Mouse (Mus musculus): ENCODE results near the gene Calr3. TPM values are rescaled to one million over a fixed set of nuclear protein-coding genes. Genes with fewer than 3 reads are reported as not detected.

The Calr3 gene
- 1 to 10 TPM in 1 of 2 experiments, under 1 TPM in 1; 0.74 to 1.1 TPM for total RNA-seq (2021)

GRCm38 (mm10) chr8:72443338-72443993 lies at the start of gene Calr3, which contains the start of gene 1700030K09Rik:
TSS of gene Calr3 (minus strand) at chr8:72443870.
TSS of gene 1700030K09Rik (plus strand) at chr8:72443880.
- intact Hi-C loops (cut with DNase I) = no loop called here
- peak; percentile 98 for DNase-seq

- DNase-seq = no peak
- intact Hi-C loops (cut with DNase I) = loop anchor here (5.0 kb wide), 1 partner anchor 54 kb away; the partner anchor contains the start of gene Med26
Observed at GRCm38 (mm10) chr8:72493381-72493780, 49.7 kb upstream of the Calr3 start.

GRCm38 (mm10) chr8:72492622-72493081 lies 49.0 kb upstream of the Calr3 start:
- DNase-seq = peak; percentile 99
- intact Hi-C loops (cut with DNase I) = loop anchor here (5.0 kb wide), 1 partner anchor 55 kb away; the partner anchor contains the start of gene Med26

- intact Hi-C loops (cut with DNase I) = loop anchor here (5.0 kb wide), 1 partner anchor 55 kb away; the partner anchor contains the start of gene Med26
- DNase-seq = peak; percentile 32
Observed at GRCm38 (mm10) chr8:72491680-72492621, 48.3 kb upstream of the Calr3 start, which contains the start of gene Slc35e1. TSS of gene Slc35e1 (minus strand) at chr8:72492614.

GRCm38 (mm10) chr8:72491017-72491416 lies 47.3 kb upstream of the Calr3 start:
- intact Hi-C loops (cut with DNase I) = loop anchor here (5.0 kb wide), 1 partner anchor 56 kb away; the partner anchor contains the start of gene Med26
- DNase-seq = no peak

GRCm38 (mm10) chr8:72487014-72487413 lies 43.3 kb upstream of the Calr3 start:
- intact Hi-C loops (cut with DNase I) = no loop called here
- DNase-seq = no peak

- no peak for DNase-seq
- intact Hi-C loops (cut with DNase I) = no loop called here
Observed at GRCm38 (mm10) chr8:72485456-72486199, 42.0 kb upstream of the Calr3 start.

- intact Hi-C loops (cut with DNase I) = no loop called here
- peak; percentile 97 for DNase-seq
Observed at GRCm38 (mm10) chr8:72474826-72475546, 31.3 kb upstream of the Calr3 start, which contains the start of gene Cherp. TSS of gene Cherp (minus strand) at chr8:72475226.

- intact Hi-C loops (cut with DNase I) = no loop called here
- DNase-seq = no peak
Observed at GRCm38 (mm10) chr8:72470684-72471083, 27.0 kb upstream of the Calr3 start.

GRCm38 (mm10) chr8:72469984-72470383 lies 26.3 kb upstream of the Calr3 start:
- DNase-seq = no peak
- intact Hi-C loops (cut with DNase I) = no loop called here

GRCm38 (mm10) chr8:72469243-72469642 lies 25.6 kb upstream of the Calr3 start:
- intact Hi-C loops (cut with DNase I) = no loop called here
- DNase-seq = no peak

GRCm38 (mm10) chr8:72464211-72464610 lies 20.5 kb upstream of the Calr3 start:
- DNase-seq = no peak
- intact Hi-C loops (cut with DNase I) = no loop called here

- intact Hi-C loops (cut with DNase I) = no loop called here
- no peak for DNase-seq
Observed at GRCm38 (mm10) chr8:72459881-72460533, 16.3 kb upstream of the Calr3 start.

- intact Hi-C loops (cut with DNase I) = no loop called here
- no peak for DNase-seq
Observed at GRCm38 (mm10) chr8:72458457-72458856, 14.8 kb upstream of the Calr3 start.

- DNase-seq = no peak
- intact Hi-C loops (cut with DNase I) = no loop called here
Observed at GRCm38 (mm10) chr8:72457806-72458205, 14.1 kb upstream of the Calr3 start.

- intact Hi-C loops (cut with DNase I) = no loop called here
- no peak for DNase-seq
Observed at GRCm38 (mm10) chr8:72455317-72455716, 11.6 kb upstream of the Calr3 start.

GRCm38 (mm10) chr8:72453904-72454303 lies 10.2 kb upstream of the Calr3 start:
- DNase-seq = no peak
- intact Hi-C loops (cut with DNase I) = no loop called here

GRCm38 (mm10) chr8:72451516-72451915 lies 7.8 kb upstream of the Calr3 start:
- intact Hi-C loops (cut with DNase I) = no loop called here
- no peak for DNase-seq

GRCm38 (mm10) chr8:72445071-72445470 lies 1.4 kb upstream of the Calr3 start:
- DNase-seq = no peak
- intact Hi-C loops (cut with DNase I) = no loop called here
